Mouse (Mus musculus): ENCODE measurements around the gene Unc5b. TPM values are rescaled to one million over a fixed set of nuclear protein-coding genes. Genes with fewer than 3 reads are reported as not detected.
A peak's percentile ranks its signal among the peaks of the same experiment; 100 is the strongest.

Unc5b gene
- total and polyA plus RNA-seq, 2 experiments from 2014 or later, result 1.1 to 17.1 TPM

- Histone ChIP-seq H3K9ac (replicated peaks; ENCODE audit: low read length, poor library complexity, severe bottlenecking) (no peak overlapping the region), H3K9me3 (ENCODE audit: low read length) (no peaks in the 10 kb centered on the region), H3K4me2 (ENCODE audit: low read depth, low read length, poor library complexity, severe bottlenecking) (no peak overlapping the region), H3K27me3 (ENCODE audit: insufficient read depth, low read length) (peaks cover 58% of the 10 kb centered on the region), H3K4me1 (ENCODE audit: insufficient read depth, low read length) (peaks cover 13% of the 10 kb centered on the region; the same call in 1 of the 2 replicates), H3K27ac (ENCODE audit: low read depth, low read length) (no peak overlapping the region), H3K4me3 (ENCODE audit: low read depth, low read length) (no peak overlapping the region), H3K36me3 (ENCODE audit: insufficient read depth, low read length) (no peaks in the 10 kb centered on the region)
- 52% methylated on average over 17 of the region's 17 CpGs for whole genome bisulfite sequencing
- ATAC-seq (ENCODE audit: low FRiP score), result no peak
- TF ChIP-seq CTCF (IDR thresholded peaks at IDR 0.05), result no peak
- DNase-seq (ENCODE audit: low spot score), result no peak
Observed at GRCm38 (mm10) chr10:60827901-60828670, 3.3 kb downstream of the Unc5b start.

- Histone ChIP-seq H3K27ac (ENCODE audit: low read depth, low read length) (no peak overlapping the region), H3K4me2 (ENCODE audit: low read depth, low read length, poor library complexity, severe bottlenecking) (peak overlapping the region; percentile 63), H3K9ac (replicated peaks; ENCODE audit: low read length, poor library complexity, severe bottlenecking) (peak overlapping the region; percentile 56; the same call in 1 of the 2 replicates), H3K27me3 (ENCODE audit: insufficient read depth, low read length) (peaks cover 50% of the 10 kb centered on the region), H3K4me3 (ENCODE audit: low read depth, low read length) (peak overlapping the region; percentile 44), H3K9me3 (ENCODE audit: low read length) (no peaks in the 10 kb centered on the region), H3K4me1 (ENCODE audit: insufficient read depth, low read length) (peaks cover 13% of the 10 kb centered on the region; the same call in 1 of the 2 replicates), H3K36me3 (ENCODE audit: insufficient read depth, low read length) (no peaks in the 10 kb centered on the region)
- ATAC-seq (ENCODE audit: low FRiP score) (peak; percentile 10; the same call in 1 of the 2 replicates), DNase-seq (ENCODE audit: low spot score) (peak; percentile 77)
- 25% methylated on average over 5 of the region's 5 CpGs for WGBS
- no peak for TF ChIP-seq CTCF (IDR thresholded peaks at IDR 0.05)
Observed at GRCm38 (mm10) chr10:60827266-60827665, 4.1 kb downstream of the Unc5b start.

GRCm38 (mm10) chr10:60826461-60827237, 4.7 kb downstream of the Unc5b start:
- Histone ChIP-seq H3K27ac (ENCODE audit: low read depth, low read length) (no peak overlapping the region), H3K36me3 (ENCODE audit: insufficient read depth, low read length) (no peaks in the 10 kb centered on the region), H3K4me3 (ENCODE audit: low read depth, low read length) (peak overlapping the region; percentile 44), H3K4me1 (ENCODE audit: insufficient read depth, low read length) (peaks cover 13% of the 10 kb centered on the region; the same call in 1 of the 2 replicates), H3K27me3 (ENCODE audit: insufficient read depth, low read length) (peaks cover 45% of the 10 kb centered on the region), H3K9me3 (ENCODE audit: low read length) (no peaks in the 10 kb centered on the region), H3K4me2 (ENCODE audit: low read depth, low read length, poor library complexity, severe bottlenecking) (peak overlapping the region; percentile 63), H3K9ac (replicated peaks; ENCODE audit: low read length, poor library complexity, severe bottlenecking) (peak overlapping the region; percentile 56)
- TF ChIP-seq CTCF (IDR thresholded peaks at IDR 0.05), result peak; percentile 75
- ATAC-seq (ENCODE audit: low FRiP score) (peak; percentile 69), DNase-seq (ENCODE audit: low spot score) (peak; percentile 72)
- WGBS, result under 1% methylated on average over 29 of the region's 34 CpGs

- no peak for TF ChIP-seq CTCF (IDR thresholded peaks at IDR 0.05)
- peak overlapping the region; percentile 56 for H3K9ac ChIP-seq (replicated peaks; ENCODE audit: low read length, poor library complexity, severe bottlenecking)
- peaks cover 42% of the 10 kb centered on the region for H3K27me3 ChIP-seq (ENCODE audit: insufficient read depth, low read length)
Observed at GRCm38 (mm10) chr10:60825955-60826354, 5.4 kb downstream of the Unc5b start.

GRCm38 (mm10) chr10:60823744-60824143, 7.6 kb downstream of the Unc5b start:
- 57% methylated on average over 8 of the region's 8 CpGs for WGBS

More at GRCm38 (mm10) chr10:60825955-60826354, 5.4 kb downstream of the Unc5b start:
- H3K4me1 ChIP-seq (ENCODE audit: insufficient read depth, low read length), result peaks cover 13% of the 10 kb centered on the region; the same call in 1 of the 2 replicates
- no peaks in the 10 kb centered on the region for H3K9me3 ChIP-seq (ENCODE audit: low read length)
- peak overlapping the region; percentile 63 for H3K4me2 ChIP-seq (ENCODE audit: low read depth, low read length, poor library complexity, severe bottlenecking)
- 60% methylated on average over 6 of the region's 6 CpGs for WGBS
- no peak overlapping the region for H3K27ac ChIP-seq (ENCODE audit: low read depth, low read length)
- no peaks in the 10 kb centered on the region for H3K36me3 ChIP-seq (ENCODE audit: insufficient read depth, low read length)
- DNase-seq (ENCODE audit: low spot score) (no peak), ATAC-seq (ENCODE audit: low FRiP score) (no peak)
- peak overlapping the region; percentile 44 for H3K4me3 ChIP-seq (ENCODE audit: low read depth, low read length)

More at GRCm38 (mm10) chr10:60823744-60824143, 7.6 kb downstream of the Unc5b start:
- peaks cover 22% of the 10 kb centered on the region for H3K27me3 ChIP-seq (ENCODE audit: insufficient read depth, low read length)
- ATAC-seq (ENCODE audit: low FRiP score) (no peak), DNase-seq (ENCODE audit: low spot score) (no peak)
- no peak overlapping the region for H3K4me2 ChIP-seq (ENCODE audit: low read depth, low read length, poor library complexity, severe bottlenecking)
- no peak overlapping the region for H3K9ac ChIP-seq (replicated peaks; ENCODE audit: low read length, poor library complexity, severe bottlenecking)
- H3K9me3 ChIP-seq (ENCODE audit: low read length), result no peaks in the 10 kb centered on the region
- no peak overlapping the region for H3K4me3 ChIP-seq (ENCODE audit: low read depth, low read length)
- H3K27ac ChIP-seq (ENCODE audit: low read depth, low read length), result no peak overlapping the region
- no peaks in the 10 kb centered on the region for H3K4me1 ChIP-seq (ENCODE audit: insufficient read depth, low read length)
- H3K36me3 ChIP-seq (ENCODE audit: insufficient read depth, low read length), result no peaks in the 10 kb centered on the region
- no peak for TF ChIP-seq CTCF (IDR thresholded peaks at IDR 0.05)
